Mouse (Mus musculus) cerebellum, adult 11 months (tissue): ENCODE measurements around the gene Slco2b1.

ENCODE experiments used
- DNase-seq: peaks from one replicate; pipeline ENCODE4 v3.0.0; 2022

The Slco2b1 gene

GRCm38 (mm10) chr7:99693387-99693786, 17.8 kb downstream of the Slco2b1 start:
- no peak for DNase-seq

GRCm38 (mm10) chr7:99692396-99692795, 18.7 kb downstream of the Slco2b1 start:
- DNase-seq = no peak

DNA sequence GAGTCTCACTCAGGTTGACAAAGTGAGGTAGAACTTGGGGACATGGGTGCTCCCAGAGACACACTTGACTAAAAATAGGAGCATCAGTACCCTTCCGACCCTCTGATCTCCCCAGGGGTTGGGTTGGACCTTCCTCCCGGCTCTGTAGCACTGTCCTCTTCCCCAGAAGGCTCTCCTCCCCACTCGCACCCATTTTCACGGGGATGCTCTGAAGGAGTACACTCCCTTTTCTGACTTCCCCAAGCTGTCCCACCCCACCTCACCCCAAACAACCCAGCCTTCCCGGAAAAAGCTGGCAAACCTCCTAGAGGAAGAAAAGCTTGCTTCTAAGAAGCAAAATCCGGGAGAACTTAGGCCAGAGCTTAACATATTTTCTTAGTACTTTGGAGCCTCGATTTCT, 20.3 kb downstream of the Slco2b1 start:
- no peak for DNase-seq

- no peak for DNase-seq
Observed at GRCm38 (mm10) chr7:99684086-99684485, 27.1 kb downstream of the Slco2b1 start.

- DNase-seq = no peak
Observed at GRCm38 (mm10) chr7:99680771-99681170, 30.4 kb downstream of the Slco2b1 start.

- no peak for DNase-seq
Observed at GRCm38 (mm10) chr7:99674890-99675289, 36.2 kb downstream of the Slco2b1 start.

DNA sequence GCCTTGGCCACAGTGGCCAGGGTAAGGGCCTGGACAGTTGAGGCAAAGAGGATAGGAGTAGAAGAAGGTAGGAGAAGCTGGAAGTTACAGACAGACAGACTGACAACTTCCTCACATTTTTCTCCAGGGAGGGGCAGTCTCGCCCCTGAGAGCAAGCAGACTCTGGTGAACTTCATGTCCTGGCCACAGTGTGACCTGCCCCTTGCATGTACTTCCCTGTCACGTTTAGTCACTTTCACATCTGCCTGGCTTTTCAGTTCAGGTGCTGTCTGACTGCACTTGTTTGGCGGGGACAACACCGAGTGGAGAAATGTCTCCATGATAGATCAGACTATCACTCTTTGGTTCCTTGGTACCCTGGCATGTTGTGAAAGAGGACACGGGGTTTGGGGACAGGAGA, 36.9 kb downstream of the Slco2b1 start:
- no peak for DNase-seq

- no peak for DNase-seq
Observed at GRCm38 (mm10) chr7:99673188-99673587, 38.0 kb downstream of the Slco2b1 start.

- DNase-seq = no peak
Observed at GRCm38 (mm10) chr7:99671544-99672435, 39.4 kb downstream of the Slco2b1 start.

DNA sequence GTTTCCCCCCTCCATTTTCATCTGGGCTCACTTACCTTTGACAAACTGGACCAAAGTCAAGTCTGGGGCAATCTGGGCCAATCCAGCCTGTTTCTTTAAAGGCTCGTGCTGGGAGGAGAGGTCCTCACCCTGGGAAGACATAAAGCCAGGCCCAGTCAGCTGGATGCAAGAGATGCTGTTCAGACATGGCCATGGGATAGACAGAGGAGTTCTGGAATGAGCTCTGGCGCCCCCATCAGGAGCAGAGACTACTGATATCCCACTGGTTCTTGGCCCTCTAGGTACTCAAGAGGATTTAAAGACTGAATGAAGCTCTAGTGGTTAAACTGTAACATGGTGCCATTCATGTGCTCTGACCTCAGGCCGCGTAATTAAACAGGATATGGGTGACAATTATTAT, 40.2 kb downstream of the Slco2b1 start:
- no peak for DNase-seq

DNA sequence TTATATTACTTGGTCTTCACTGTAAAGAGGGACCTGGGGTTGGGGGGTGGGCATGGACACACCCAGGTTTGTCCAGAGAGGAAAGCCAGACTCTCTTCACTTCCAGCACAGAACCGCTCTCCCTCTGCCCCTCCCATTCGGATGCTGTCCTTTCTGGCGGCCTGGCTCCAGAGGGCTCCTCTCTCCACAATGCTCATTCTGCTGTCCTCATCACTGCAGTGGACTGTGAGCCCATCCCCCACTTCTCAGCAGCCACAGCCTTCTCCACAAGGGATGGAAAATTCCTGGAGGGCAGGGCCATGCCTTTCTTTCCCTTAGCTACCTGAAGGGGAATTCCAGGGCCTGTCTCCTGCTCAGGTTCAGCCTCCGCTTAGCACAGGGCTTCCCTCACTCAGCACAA, 42.3 kb downstream of the Slco2b1 start:
- DNase-seq = peak; percentile 51

DNA sequence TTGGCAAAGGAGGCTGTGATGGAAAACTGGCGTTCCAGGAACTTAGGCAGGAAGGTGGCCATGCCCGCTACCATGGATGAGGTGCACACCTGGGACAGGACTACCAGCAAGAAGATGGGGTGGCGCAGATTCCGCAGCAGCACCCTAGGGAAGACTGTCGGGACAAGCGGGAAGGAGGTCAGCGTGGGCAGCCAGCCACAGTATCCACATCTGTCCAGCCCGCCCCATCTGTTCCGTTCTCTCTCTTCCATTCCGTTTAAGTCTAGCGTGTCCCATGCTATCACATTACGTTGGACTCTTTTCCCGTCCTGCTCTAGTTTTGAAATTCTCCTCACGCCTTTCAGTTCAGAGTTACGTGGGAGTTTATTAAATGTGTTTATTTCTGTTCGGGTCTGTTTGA, 44.0 kb downstream of the Slco2b1 start:
- DNase-seq = no peak

- DNase-seq = no peak
Observed at GRCm38 (mm10) chr7:99665731-99666452, 45.2 kb downstream of the Slco2b1 start.

DNA sequence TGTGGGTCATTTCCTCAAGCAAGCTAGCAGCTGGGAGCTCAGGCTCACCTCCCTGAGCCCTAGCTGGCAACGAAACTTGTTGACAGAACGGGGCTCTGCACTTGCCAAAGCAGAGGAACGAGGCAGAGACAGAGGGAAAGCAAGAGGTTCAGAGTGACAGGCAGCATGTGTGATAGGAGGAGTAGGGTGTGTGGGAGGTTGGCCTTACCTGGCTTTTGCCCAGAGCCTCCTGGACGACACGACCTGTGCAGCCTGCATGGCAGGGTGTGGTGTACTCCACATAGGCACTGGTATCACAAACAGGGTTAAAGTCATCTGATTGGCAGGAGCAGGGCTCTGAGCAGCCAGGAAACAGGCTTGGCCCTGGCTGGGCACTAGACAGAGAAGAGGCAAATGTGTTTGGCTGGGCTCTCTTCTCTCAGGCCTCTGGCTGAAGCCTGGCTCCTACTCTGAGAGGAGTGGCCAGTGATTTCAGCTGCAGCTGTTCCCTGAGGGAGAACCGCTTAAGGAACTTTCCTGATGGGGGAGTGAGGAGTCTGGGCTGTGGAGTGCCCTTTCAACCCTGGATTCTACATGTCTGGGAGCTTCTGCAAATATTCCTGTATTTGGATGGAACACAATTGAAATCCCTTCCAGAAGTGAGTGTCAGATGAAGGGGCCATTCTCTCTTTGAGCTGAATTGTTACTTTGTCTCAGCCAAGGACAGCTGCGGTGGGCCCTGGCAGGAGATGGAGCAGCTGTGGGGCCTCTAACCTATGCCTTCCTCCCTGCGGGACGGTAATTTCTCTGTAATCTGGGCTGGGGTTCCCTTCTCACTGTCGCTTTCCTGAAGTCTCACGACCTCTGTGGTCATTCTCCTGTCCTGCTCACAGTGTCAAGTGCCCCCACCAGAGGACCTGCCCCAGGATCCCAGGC, 46.3 kb downstream of the Slco2b1 start:
- peak; percentile 76 for DNase-seq

DNA sequence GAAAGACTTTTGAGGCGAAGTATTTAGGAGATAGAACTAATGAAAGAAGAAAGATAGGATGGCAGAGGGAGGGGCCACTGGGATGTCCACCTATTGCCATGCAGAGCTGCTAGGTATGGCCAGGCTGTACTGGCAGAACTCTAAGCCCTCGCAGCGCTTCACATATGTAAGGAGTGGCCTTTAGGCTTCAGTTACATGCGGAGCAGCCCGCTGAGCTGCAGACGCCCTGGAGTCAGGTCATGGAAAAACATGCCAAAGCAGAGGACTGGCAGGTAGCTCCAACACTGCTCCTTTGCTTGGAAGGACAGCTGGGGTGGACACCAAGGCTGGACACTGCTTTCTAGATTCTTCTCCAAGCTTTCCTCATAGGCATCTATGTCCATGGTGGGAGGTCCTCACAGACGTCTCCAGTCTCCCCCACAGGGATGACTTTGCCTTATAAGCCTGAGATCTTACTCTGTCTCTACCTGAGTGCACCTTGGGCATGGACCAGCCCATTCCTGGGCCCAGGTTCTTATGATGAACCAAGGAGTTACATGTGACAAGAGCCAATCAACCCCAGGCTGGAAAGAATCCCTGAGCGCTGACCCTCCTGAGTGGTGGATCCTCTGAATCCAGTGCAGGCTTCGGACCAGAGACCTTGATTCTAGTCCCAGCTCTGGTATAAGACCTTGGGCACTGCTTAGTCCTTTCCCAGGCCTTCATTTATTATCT, 47.5 kb downstream of the Slco2b1 start:
- DNase-seq = no peak

DNA sequence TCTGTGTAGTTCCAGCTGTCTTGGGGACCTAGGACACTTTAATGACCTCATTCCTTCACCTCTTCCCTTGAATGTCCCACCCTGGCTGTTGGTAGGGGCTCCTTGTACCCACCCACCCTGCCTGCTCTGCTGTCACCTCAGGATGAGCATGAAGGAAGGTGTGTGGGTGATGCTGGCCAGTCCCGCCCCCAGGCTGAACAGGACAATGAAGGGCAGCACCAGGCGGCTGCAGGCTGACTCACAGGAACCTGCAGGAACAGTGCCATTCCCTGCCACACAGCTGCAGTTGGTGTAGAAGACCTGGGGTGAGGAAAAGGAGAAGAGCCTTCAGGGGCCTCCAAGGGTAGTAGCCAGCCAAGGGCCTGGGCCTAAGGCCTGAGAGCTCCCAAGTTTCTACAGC, 48.8 kb downstream of the Slco2b1 start:
- DNase-seq = no peak

DNA sequence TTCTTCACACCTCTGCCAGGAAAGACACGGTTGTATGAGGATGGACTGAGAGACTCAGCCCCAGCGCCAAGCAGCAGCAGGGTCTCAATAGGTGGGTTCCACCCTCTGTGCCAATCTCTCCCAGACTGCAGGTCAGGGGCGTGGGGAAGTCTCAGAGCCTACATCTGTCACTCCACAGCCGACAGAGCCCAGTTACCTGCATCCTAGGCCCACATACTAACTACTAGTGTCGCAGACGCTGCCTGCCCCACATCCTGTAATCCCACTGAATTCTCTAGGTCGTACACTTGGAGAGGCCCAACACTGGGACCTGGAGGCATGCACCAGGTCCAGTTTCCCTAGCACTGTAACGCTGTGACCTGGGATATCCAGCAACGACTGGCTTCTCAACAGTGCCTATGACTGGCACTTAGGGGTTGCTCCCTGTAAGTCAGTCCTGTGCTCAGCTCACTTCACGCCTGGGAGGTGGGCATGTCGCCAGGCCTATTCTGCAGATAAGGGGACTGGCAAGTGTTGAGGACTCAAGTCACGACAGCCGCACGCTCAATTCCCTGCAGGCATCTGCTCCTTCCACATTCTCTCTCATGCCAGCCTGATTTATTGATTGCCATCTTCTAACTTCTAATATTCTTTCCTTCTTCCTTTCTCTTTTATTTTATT, 49.4 kb downstream of the Slco2b1 start:
- no peak for DNase-seq

DNA sequence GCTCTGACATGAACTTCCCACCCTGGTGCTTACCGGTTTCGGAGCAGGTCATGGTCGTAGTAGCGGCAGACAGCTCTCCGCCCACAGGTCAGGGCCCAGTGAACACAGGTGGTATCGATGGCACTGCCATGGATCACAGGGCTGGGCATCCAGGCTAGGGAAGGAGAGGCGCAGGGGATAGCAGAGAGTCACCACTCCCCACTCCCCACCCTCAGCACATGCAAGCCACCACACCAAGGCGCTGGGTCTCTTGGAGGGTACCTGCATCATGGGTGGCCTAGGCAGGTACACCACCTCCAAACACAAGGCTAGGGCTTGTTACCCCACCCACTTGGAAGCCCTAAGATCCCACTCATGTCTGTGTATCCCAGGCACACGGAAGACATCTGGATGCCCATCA, 50.1 kb downstream of the Slco2b1 start:
- no peak for DNase-seq

DNA sequence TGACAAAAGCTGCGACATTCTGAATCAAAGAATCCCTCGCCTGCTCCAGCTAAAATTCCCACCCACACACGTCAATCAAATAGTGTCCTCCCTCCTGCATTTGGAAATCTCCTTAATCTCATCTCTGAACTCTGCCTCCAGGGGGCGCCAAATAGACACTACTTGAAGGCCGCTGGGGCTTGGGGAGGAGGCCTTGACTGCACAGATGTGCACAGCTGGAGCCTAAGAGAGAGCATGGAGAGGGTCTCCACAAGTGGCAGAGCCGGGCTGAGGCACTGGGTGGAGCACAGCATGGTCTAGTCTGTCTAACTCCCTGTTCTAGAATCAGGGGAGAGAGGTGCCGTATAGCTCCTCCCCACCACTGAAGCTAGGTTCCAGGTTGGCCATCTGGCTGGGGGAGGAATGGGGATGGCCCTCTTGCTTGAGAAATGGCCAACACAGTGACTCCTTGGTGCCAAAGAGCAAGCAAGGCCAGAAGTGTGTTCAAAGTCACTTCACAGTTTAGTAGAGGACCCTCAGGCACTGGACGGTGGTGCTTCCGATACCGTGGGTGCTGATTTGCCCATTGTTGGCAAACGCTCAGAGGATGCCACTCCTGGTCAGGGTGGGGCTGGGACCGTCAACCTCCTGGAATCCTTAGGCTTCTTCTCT, 51.6 kb downstream of the Slco2b1 start:
- DNase-seq = peak; percentile 53

DNA sequence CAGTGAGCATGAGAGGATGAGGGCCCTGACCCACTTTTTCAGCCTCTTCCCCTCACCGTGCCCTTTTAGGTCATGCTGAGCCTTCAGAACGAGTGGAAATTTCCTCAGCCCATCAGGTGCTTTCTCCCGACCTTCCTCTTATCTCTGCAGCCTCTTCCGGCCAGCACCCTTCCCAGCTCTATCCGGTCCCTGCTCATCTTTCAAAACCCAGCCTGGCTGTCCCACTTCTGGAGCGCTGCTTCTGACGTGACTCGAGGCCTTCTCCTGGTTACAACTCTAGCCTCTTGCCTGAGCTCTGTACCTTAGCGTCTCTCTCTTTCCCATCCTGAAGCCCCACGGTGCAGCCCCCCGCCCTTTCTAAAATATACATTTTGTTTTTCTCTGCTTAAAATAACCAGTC, 56.9 kb downstream of the Slco2b1 start:
- no peak for DNase-seq

DNA sequence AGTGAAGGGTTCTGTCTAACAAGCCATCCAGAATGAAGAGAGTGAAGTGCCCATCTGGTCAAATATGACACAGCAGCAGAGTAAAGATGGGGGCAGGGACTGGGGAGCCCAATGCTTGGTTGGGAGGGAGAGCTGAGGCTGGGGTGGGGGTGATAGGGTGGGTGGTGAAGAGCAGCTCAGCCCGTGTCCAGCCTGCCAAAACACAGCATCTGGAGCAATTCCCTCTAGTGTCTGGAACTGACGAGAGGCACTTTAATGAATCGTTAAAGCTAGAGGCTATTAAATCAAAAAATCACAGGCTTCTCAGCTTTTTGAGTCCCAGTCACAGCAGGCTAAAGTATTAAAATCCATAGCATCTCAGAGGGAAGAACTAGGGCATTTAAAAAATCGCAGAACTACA, 61.6 kb downstream of the Slco2b1 start:
- no peak for DNase-seq
